Mouse (Mus musculus): ENCODE measurements around the gene Arhgap23.

Arhgap23 gene

GRCm38 (mm10) chr11:97415330-97415711 lies at the start of gene Arhgap23:
TSS of gene Arhgap23 (plus strand) at chr11:97415533.
- DNase-seq (ENCODE audit: low spot score): no peak

DNA sequence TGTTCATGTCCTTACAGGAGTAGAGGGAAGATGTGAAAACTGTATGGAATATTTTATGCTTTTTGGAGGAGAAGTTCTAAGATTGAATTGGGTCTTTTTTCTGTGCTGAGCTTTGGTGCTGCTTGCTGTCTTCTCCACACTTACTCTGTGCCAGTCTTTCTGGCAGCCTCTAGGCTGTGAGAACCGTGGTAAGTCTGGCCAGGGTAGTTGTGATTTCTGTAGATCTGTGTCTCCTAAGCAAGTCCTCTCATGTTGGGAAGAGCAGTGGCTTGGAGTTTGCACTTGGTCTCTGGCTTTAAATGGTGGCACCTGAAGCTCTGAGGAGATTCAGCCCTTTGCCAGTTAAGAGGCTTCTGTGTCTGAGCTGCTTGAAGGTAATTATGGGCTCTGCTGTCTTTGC lies 49.8 kb upstream of the Arhgap23 start:
- no peak for DNase-seq (ENCODE audit: low spot score)

- no peak for DNase-seq (ENCODE audit: low spot score)
Observed at GRCm38 (mm10) chr11:97368501-97368900, 46.8 kb upstream of the Arhgap23 start.

GRCm38 (mm10) chr11:97370329-97371091 lies 44.8 kb upstream of the Arhgap23 start:
- no peak for DNase-seq (ENCODE audit: low spot score)

DNA sequence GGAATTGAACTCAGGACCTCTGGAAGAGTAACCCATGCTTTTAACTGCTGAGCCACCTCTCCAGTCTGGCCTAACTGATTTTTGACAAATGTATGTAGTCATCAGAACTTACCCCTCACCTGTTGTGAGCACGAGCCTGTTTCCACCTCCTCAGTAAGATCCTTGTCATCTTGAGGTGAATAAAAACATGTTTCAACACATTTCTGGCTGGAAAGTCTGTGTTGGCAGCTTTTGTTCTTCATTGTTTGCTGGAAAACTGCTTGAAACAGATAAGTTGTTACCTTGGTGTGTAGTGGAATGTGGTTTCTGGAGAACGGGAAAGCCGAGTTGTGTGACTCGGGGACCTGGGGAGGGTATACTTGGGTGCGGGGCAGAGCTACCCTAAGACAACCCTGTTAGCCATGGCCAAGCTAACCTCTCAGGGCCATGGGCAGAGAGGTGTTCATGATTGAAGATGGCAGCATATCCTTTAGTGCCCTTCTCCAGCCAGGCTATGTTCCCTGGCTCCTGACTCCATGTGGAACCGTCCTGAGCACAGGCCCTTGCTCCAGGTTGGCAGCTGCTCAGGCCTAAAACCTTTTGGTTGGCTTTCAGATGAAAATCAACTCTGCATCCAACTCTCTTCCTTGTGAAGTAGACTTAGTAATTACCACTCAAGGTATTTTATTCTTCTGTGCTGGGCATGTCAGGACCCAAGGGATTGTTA lies 43.0 kb upstream of the Arhgap23 start:
- no peak for DNase-seq (ENCODE audit: low spot score)

GRCm38 (mm10) chr11:97373402-97373801 lies 41.9 kb upstream of the Arhgap23 start:
- no peak for DNase-seq (ENCODE audit: low spot score)

GRCm38 (mm10) chr11:97380036-97380435 lies 35.3 kb upstream of the Arhgap23 start:
- no peak for DNase-seq (ENCODE audit: low spot score)

GRCm38 (mm10) chr11:97383017-97383416 lies 32.3 kb upstream of the Arhgap23 start:
- DNase-seq (ENCODE audit: low spot score): no peak

GRCm38 (mm10) chr11:97383764-97384163 lies 31.6 kb upstream of the Arhgap23 start:
- DNase-seq (ENCODE audit: low spot score): no peak

GRCm38 (mm10) chr11:97387811-97388210 lies 27.5 kb upstream of the Arhgap23 start:
- no peak for DNase-seq (ENCODE audit: low spot score)

GRCm38 (mm10) chr11:97389127-97389526 lies 26.2 kb upstream of the Arhgap23 start:
- no peak for DNase-seq (ENCODE audit: low spot score)

- DNase-seq (ENCODE audit: low spot score): no peak
Observed at GRCm38 (mm10) chr11:97393658-97394057, 21.7 kb upstream of the Arhgap23 start.

DNA sequence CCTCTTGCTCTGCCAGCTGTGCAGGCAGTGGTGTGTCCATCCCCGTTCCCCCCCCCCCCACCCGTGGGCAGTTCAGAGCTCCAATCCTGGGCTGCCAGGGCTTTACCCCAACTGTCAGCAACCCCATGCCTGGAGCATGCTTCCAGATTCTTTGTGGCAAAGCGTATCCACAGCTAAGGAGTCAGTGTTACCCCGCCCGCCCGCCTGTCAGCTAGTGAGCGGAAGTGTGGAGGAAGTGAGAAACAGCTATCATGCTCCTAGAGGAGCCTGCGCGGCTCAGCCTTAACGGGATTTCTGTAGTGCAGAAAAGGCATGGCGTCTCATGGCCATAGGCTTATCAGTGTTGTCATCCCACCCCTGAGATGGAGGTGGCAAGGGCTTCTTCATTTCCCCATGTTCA lies 21.2 kb upstream of the Arhgap23 start:
- no peak for DNase-seq (ENCODE audit: low spot score)

DNA sequence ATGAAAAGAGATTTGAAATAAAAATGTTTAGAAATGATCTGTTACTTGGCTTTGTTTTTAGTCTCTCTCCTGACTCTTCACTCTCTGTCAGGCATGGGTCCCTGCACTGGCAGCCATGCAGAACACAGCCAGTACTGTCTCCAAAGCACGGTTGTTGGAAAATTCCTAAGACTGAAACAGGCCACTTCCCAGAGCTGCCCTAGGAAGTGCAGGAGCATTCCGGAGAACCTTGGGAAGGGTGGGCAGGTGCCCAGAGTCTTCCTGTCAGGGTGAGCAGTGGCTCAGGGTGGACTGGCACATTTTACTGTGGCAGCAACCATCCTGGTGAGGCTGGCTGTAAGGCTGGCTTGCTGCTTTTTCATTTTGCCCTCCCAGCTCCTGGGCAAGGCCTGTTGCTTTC lies 16.8 kb upstream of the Arhgap23 start:
- DNase-seq (ENCODE audit: low spot score): no peak

GRCm38 (mm10) chr11:97399958-97400710 lies 15.2 kb upstream of the Arhgap23 start:
- peak; percentile 94 for DNase-seq (ENCODE audit: low spot score)

DNA sequence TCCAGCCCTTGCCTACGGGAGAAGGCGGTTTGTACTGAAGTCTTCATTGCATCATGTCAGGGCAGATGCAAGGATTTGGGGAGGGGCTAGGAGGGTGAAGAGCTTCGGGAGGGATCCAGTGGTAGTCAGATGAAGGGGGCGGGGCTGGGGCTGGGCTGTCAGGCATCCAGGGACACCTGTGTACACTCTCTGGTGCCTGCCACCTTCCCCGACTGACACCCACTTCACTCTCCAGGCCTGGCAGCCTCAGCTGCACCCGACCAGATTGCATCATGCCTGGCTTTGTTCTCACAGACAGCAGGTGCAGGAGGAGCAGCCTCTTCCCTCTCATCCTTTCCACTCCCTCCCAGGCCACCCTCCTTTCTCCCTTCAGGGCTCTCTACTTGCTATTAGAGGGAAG lies 14.3 kb upstream of the Arhgap23 start:
- DNase-seq (ENCODE audit: low spot score): peak; percentile 88

DNA sequence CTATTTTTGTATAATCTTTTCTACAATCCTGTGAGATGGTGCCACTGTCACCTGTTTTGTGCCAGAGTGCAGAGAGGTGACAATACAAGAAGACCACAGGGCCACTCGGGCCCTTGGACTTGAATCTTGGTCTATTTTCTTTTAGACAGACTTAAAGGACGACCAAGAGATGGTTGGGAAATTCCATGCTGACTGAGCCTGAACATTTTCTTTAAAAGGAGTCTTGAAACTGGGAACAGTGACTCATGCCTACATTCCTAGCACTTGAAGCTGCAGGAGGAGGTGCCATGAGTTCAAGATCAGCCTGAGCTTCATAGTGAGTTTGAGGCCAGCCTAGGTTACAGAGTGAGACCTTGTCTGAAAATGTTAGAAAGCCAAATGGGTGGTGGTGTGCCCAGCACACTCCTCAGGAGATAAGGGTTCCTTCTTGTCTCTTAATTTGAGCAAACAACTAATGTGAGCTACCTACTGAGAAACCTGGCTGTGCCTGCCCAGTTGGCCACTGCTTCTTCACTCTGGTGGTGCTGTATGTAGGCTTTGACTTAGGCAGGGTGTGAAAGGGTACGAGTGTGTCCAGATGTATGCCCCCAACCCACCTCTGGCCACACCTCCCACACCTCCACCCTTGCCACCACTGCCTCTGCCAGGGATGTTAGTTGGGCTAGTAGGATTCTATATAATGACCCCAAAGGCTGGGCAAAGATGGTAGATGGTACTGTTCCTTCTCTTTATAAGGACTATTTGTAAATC lies 13.5 kb upstream of the Arhgap23 start:
- peak; percentile 39 for DNase-seq (ENCODE audit: low spot score)

DNA sequence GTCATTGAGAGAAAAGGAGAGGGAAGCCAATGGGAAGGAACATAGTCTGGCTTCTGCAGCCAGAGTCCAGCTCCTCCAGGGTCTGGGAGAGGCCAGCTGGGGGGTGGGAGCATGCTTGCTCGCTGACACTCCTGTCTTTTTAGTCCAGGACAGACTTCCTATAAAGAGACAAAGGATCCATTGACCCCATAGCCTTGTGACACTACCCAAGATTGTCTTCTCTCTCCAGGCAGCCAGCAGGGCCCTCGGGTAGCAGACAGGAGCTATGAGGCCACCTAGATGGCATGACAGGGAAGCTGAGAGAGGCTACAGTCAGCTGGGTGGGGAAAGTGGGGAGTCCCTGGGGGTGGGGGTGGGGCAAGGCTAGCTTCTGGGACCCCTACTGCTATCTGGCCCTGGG lies 12.6 kb upstream of the Arhgap23 start:
- DNase-seq (ENCODE audit: low spot score): no peak

DNA sequence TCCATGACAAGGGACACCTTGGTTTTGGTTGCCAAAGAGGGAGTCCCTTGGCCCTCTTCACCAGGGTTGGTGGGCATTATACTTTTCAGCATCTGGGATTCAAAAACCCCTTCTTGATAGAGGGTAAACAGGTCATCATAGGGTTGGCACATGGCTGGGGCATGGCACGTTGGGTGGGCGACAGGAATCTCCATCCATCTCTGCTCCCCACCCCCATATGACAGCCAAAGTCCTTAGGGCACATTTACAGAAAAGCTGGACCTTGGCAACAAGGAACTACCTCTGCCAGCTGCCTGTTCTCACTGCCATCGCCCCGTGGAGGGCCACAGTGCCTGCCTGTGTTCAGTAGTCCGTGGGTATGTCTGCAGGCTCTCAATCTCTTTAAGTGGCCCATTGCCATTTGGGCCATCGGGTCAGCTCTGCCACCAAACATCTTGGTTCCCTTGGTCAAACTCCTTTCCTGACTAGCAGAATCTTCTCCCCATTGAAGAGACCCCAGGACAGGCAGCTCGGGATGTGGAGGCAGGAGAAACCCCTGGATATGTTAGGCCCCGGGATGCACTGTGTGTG lies 11.6 kb upstream of the Arhgap23 start:
- no peak for DNase-seq (ENCODE audit: low spot score)

DNA sequence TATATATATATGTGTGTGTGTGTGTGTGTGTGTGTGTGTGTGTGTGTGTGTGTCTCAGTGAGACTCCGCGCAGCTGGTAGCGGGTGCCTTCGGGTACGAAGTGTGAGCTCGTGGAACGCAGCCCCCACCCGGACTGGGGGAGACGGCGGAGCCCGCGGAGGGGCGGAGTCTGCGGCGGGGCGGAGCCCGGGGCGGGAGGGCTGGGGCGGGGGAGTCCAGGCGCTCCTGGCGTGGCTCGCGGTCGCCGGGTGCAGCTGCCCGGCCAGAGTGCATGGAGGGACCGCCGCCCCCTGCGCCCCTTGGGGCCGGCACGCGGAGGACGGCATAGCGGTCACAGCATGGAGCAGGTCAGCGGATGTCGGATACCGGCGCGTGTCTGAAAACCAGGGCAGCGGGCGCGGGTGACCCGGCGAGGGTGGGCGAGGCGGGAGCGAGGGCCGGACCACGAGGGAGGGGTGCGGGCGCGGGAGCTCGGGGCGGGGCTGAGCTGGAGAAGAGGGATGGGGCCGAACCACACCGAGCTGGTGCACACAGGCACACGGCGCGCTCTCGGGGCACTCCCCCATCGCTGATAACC lies 11.1 kb upstream of the Arhgap23 start:
- peak; percentile 59 for DNase-seq (ENCODE audit: low spot score)

- peak; percentile 42 for DNase-seq (ENCODE audit: low spot score)
Observed at GRCm38 (mm10) chr11:97404761-97405190, 10.6 kb upstream of the Arhgap23 start.

All from MN1 (cell line).